Mouse (Mus musculus) spleen, adult 2 months (tissue): ENCODE results near the gene Glis2.

ENCODE experiments used
- CTCF ChIP-seq: fragments of 200-500 bp; IDR thresholded peaks from 2 replicates; pipeline ENCODE4 v1.5.1; 2011; ENCODE audit warnings: mild to moderate bottlenecking, inconsistent platforms; ENCODE audit not compliant: insufficient read depth, insufficient read length, insufficient replicate concordance; ENCODE audit errors: extremely low read depth
- POLR2A ChIP-seq: fragments of 200-500 bp; IDR thresholded peaks from 2 replicates; pipeline ENCODE4 v1.6.1; 2011; ENCODE audit warnings: low read depth, low read length, inconsistent platforms

GRCm38 (mm10) chr16:4661605-4662004 is 67.1 kb downstream of the Glis2 start:
- TF ChIP-seq CTCF, result no peak
- TF ChIP-seq POLR2A, result no peak
